Mouse (Mus musculus) forebrain, embryonic 13.5 days (tissue): Measurements from ENCODE around the gene Gphn. TPM values are rescaled to one million over a fixed set of nuclear protein-coding genes. Genes with fewer than 3 reads are reported as not detected.

Source experiments
- polyA plus RNA-seq: library from polyadenylated mRNA; unstranded; fragments of >200 nt; fragmentation: Nextera tagmentation; extraction: Ambion mirVana; gene quantifications from 2 replicates; pipeline ENCODE4 v1.2.1, GENCODE M21; 2015

Gphn gene
- polyA plus RNA-seq, 1 experiment from 2014 or later, result 21.5 TPM

Other genes with a start within 250 kb of the Gphn start
- not detected in 2 replicates for gene Gm6657, start 32.1 kb upstream of the Gphn start, polyA plus RNA-seq